Mouse (Mus musculus) cerebellum, adult 8-10 months (tissue): Measurements from ENCODE around the gene Cryl1.

Experiments
- DNase-seq: peaks from one replicate; pipeline ENCODE4 v3.0.0; 2022

Gene Cryl1

GRCm38 (mm10) chr14:57230264-57231015 is 167.9 kb downstream of the Cryl1 start:
- DNase-seq: no peak
